Mouse (Mus musculus): ENCODE measurements at regions not wholly inside any gene's neighbourhood (a gene's known extent, or its start where the extent isn't known, plus 50 kb on each side); places are given as distances from the start of the nearest gene placed in this dataset.

GRCm38 (mm10) chr17:4424451-4425168, 569.5 kb upstream of the Arid1b start:
- no peak for DNase-seq (ENCODE audit: low spot score in 2 of 2)

- no peak for DNase-seq (ENCODE audit: low spot score in 2 of 2)
These were observed 568.8 kb upstream of the Arid1b start for GRCm38 (mm10) chr17:4425342-4425741.

GRCm38 (mm10) chr17:4429036-4429435, 565.1 kb upstream of the Arid1b start:
- no peak for DNase-seq (ENCODE audit: low spot score in 2 of 2)

GRCm38 (mm10) chr17:4445606-4446005, 548.5 kb upstream of the Arid1b start:
- DNase-seq (ENCODE audit: low spot score in 2 of 2), result no peak

GRCm38 (mm10) chr17:4457491-4457890, 536.6 kb upstream of the Arid1b start:
- DNase-seq (ENCODE audit: low spot score in 2 of 2), result no peak

- no peak for DNase-seq (ENCODE audit: low spot score in 2 of 2)
These were observed 532.6 kb upstream of the Arid1b start for GRCm38 (mm10) chr17:4461541-4461940.

- DNase-seq (ENCODE audit: low spot score in 2 of 2), result no peak
These were observed 529.7 kb upstream of the Arid1b start for GRCm38 (mm10) chr17:4464286-4464880.

GRCm38 (mm10) chr17:4465741-4466140, 528.4 kb upstream of the Arid1b start:
- DNase-seq (ENCODE audit: low spot score in 2 of 2), result no peak

- no peak for DNase-seq (ENCODE audit: low spot score in 2 of 2)
These were observed 521.7 kb upstream of the Arid1b start for GRCm38 (mm10) chr17:4472412-4472811.

GRCm38 (mm10) chr17:4474350-4474749, 519.8 kb upstream of the Arid1b start:
- DNase-seq (ENCODE audit: low spot score in 2 of 2), result no peak

- DNase-seq (ENCODE audit: low spot score in 2 of 2), result no peak
These were observed 518.5 kb upstream of the Arid1b start for GRCm38 (mm10) chr17:4475665-4476064.

- DNase-seq (ENCODE audit: low spot score in 2 of 2), result no peak
These were observed 499.7 kb upstream of the Arid1b start for GRCm38 (mm10) chr17:4494392-4494791.

- DNase-seq (ENCODE audit: low spot score in 2 of 2), result no peak
These were observed 493.6 kb upstream of the Arid1b start for GRCm38 (mm10) chr17:4500504-4500903.

GRCm38 (mm10) chr17:4501029-4501428, 493.1 kb upstream of the Arid1b start:
- DNase-seq (ENCODE audit: low spot score in 2 of 2), result no peak

GRCm38 (mm10) chr17:4504951-4505350, 489.2 kb upstream of the Arid1b start:
- no peak for DNase-seq (ENCODE audit: low spot score in 2 of 2)

GRCm38 (mm10) chr17:4509506-4509905, 484.6 kb upstream of the Arid1b start:
- no peak for DNase-seq (ENCODE audit: low spot score in 2 of 2)

- no peak for DNase-seq (ENCODE audit: low spot score in 2 of 2)
These were observed 478.0 kb upstream of the Arid1b start for GRCm38 (mm10) chr17:4516141-4516540.

GRCm38 (mm10) chr17:4516846-4517245, 477.3 kb upstream of the Arid1b start:
- DNase-seq (ENCODE audit: low spot score in 2 of 2), result no peak

- DNase-seq (ENCODE audit: low spot score in 2 of 2), result no peak
These were observed 473.1 kb upstream of the Arid1b start for GRCm38 (mm10) chr17:4521031-4521430.

GRCm38 (mm10) chr17:4526466-4526865, 467.7 kb upstream of the Arid1b start:
- DNase-seq (ENCODE audit: low spot score in 2 of 2), result no peak

GRCm38 (mm10) chr17:4532126-4532525, 462.0 kb upstream of the Arid1b start:
- DNase-seq (ENCODE audit: low spot score in 2 of 2), result no peak

- DNase-seq (ENCODE audit: low spot score in 2 of 2), result no peak
These were observed 453.7 kb upstream of the Arid1b start for GRCm38 (mm10) chr17:4540435-4540834.

GRCm38 (mm10) chr17:4541020-4541743, 452.9 kb upstream of the Arid1b start:
- no peak for DNase-seq (ENCODE audit: low spot score in 2 of 2)
